Mouse (Mus musculus): ENCODE measurements around the gene Asb16. TPM values are rescaled to one million over a fixed set of nuclear protein-coding genes. Genes with fewer than 3 reads are reported as not detected.

Gene Asb16
- polyA plus RNA-seq, 1 experiment from 2014 or later: 0.08 TPM

GRCm38 (mm10) chr11:102311966-102312365 is 43.4 kb downstream of the Asb16 start:
- H3K27me3 ChIP-seq (ENCODE audit: control insufficient read depth, insufficient read depth, low read length): no peaks in the 10 kb centered on the region
- no peak for ATAC-seq (replicated peaks; ENCODE audit: extremely low read depth, insufficient read depth, low FRiP score)
- H3K9me3 ChIP-seq (replicated peaks; ENCODE audit: control insufficient read depth, low read length): no peaks in the 10 kb centered on the region
- no peak overlapping the region for H3K4me2 ChIP-seq (ENCODE audit: low read depth, low read length)
- H3K4me1 ChIP-seq (ENCODE audit: control insufficient read depth, insufficient read depth, low read length): peaks cover 33% of the 10 kb centered on the region
- H3K9ac ChIP-seq (ENCODE audit: low read length): no peak overlapping the region
- H3K27ac ChIP-seq (ENCODE audit: low read length): no peak overlapping the region
- H3K4me3 ChIP-seq (ENCODE audit: low read length): no peak overlapping the region
- H3K36me3 ChIP-seq (ENCODE audit: control insufficient read depth, insufficient read depth): peaks cover 44% of the 10 kb centered on the region
- WGBS: 92% methylated on average over 4 of the region's 4 CpGs

GRCm38 (mm10) chr11:102312586-102312985 is 44.0 kb downstream of the Asb16 start:
- H3K4me2 ChIP-seq (ENCODE audit: low read depth, low read length): no peak overlapping the region
- H3K36me3 ChIP-seq (ENCODE audit: control insufficient read depth, insufficient read depth): peaks cover 38% of the 10 kb centered on the region
- H3K9me3 ChIP-seq (replicated peaks; ENCODE audit: control insufficient read depth, low read length): no peaks in the 10 kb centered on the region
- no peak overlapping the region for H3K9ac ChIP-seq (ENCODE audit: low read length)
- peaks cover 33% of the 10 kb centered on the region for H3K4me1 ChIP-seq (ENCODE audit: control insufficient read depth, insufficient read depth, low read length)
- no peak for ATAC-seq (replicated peaks; ENCODE audit: extremely low read depth, insufficient read depth, low FRiP score)
- no peak overlapping the region for H3K27ac ChIP-seq (ENCODE audit: low read length)
- no peaks in the 10 kb centered on the region for H3K27me3 ChIP-seq (ENCODE audit: control insufficient read depth, insufficient read depth, low read length)
- WGBS: 84% methylated on average over 6 of the region's 6 CpGs
- no peak overlapping the region for H3K4me3 ChIP-seq (ENCODE audit: low read length)

GRCm38 (mm10) chr11:102314321-102314720 is 45.8 kb downstream of the Asb16 start:
- no peak overlapping the region for H3K4me3 ChIP-seq (ENCODE audit: low read length)
- peaks cover 32% of the 10 kb centered on the region for H3K36me3 ChIP-seq (ENCODE audit: control insufficient read depth, insufficient read depth)
- H3K4me2 ChIP-seq (ENCODE audit: low read depth, low read length): no peak overlapping the region
- no peak for ATAC-seq (replicated peaks; ENCODE audit: extremely low read depth, insufficient read depth, low FRiP score)
- H3K9me3 ChIP-seq (replicated peaks; ENCODE audit: control insufficient read depth, low read length): no peaks in the 10 kb centered on the region
- WGBS: 86% methylated on average over 12 of the region's 12 CpGs
- H3K27ac ChIP-seq (ENCODE audit: low read length): no peak overlapping the region
- no peak overlapping the region for H3K9ac ChIP-seq (ENCODE audit: low read length)
- no peaks in the 10 kb centered on the region for H3K27me3 ChIP-seq (ENCODE audit: control insufficient read depth, insufficient read depth, low read length)
- H3K4me1 ChIP-seq (ENCODE audit: control insufficient read depth, insufficient read depth, low read length): peaks cover 27% of the 10 kb centered on the region

- no peak for ATAC-seq (replicated peaks; ENCODE audit: extremely low read depth, insufficient read depth, low FRiP score)
- H3K4me2 ChIP-seq (ENCODE audit: low read depth, low read length): peak overlapping the region; percentile 97
- 15% methylated on average over 14 of the region's 14 CpGs for WGBS
Observed at GRCm38 (mm10) chr11:102315690-102316571, 47.4 kb downstream of the Asb16 start.

GRCm38 (mm10) chr11:102316572-102317297 is 48.2 kb downstream of the Asb16 start:
- H3K9me3 ChIP-seq (replicated peaks; ENCODE audit: control insufficient read depth, low read length): no peaks in the 10 kb centered on the region
- ATAC-seq (replicated peaks; ENCODE audit: extremely low read depth, insufficient read depth, low FRiP score): peak; percentile 43
- H3K9ac ChIP-seq (ENCODE audit: low read length): peak overlapping the region; percentile 97
- WGBS: under 1% methylated on average over 62 of the region's 80 CpGs
- H3K4me1 ChIP-seq (ENCODE audit: control insufficient read depth, insufficient read depth, low read length): peaks cover 14% of the 10 kb centered on the region
- H3K36me3 ChIP-seq (ENCODE audit: control insufficient read depth, insufficient read depth): peaks cover 26% of the 10 kb centered on the region
- peak overlapping the region; percentile 99 for H3K27ac ChIP-seq (ENCODE audit: low read length)
- H3K4me2 ChIP-seq (ENCODE audit: low read depth, low read length): peak overlapping the region; percentile 97
- no peaks in the 10 kb centered on the region for H3K27me3 ChIP-seq (ENCODE audit: control insufficient read depth, insufficient read depth, low read length)
- H3K4me3 ChIP-seq (ENCODE audit: low read length): peak overlapping the region; percentile 96

More at GRCm38 (mm10) chr11:102315690-102316571, 47.4 kb downstream of the Asb16 start:
- peaks cover 16% of the 10 kb centered on the region for H3K4me1 ChIP-seq (ENCODE audit: control insufficient read depth, insufficient read depth, low read length)
- peak overlapping the region; percentile 96 for H3K4me3 ChIP-seq (ENCODE audit: low read length)
- H3K9ac ChIP-seq (ENCODE audit: low read length): peak overlapping the region; percentile 97
- no peaks in the 10 kb centered on the region for H3K27me3 ChIP-seq (ENCODE audit: control insufficient read depth, insufficient read depth, low read length)
- peaks cover 26% of the 10 kb centered on the region for H3K36me3 ChIP-seq (ENCODE audit: control insufficient read depth, insufficient read depth)
- no peaks in the 10 kb centered on the region for H3K9me3 ChIP-seq (replicated peaks; ENCODE audit: control insufficient read depth, low read length)
- H3K27ac ChIP-seq (ENCODE audit: low read length): peak overlapping the region; percentile 99

GRCm38 (mm10) chr11:102317298-102317900 is 48.9 kb downstream of the Asb16 start:
- peak overlapping the region; percentile 99 for H3K27ac ChIP-seq (ENCODE audit: low read length)
- under 1% methylated on average over 84 of the region's 87 CpGs for WGBS
- no peaks in the 10 kb centered on the region for H3K9me3 ChIP-seq (replicated peaks; ENCODE audit: control insufficient read depth, low read length)
- 0 out of 2 replicates have a peak, but pooled peaks have one; percentile 3 for ATAC-seq (replicated peaks; ENCODE audit: extremely low read depth, insufficient read depth, low FRiP score)
- H3K9ac ChIP-seq (ENCODE audit: low read length): peak overlapping the region; percentile 97
- H3K27me3 ChIP-seq (ENCODE audit: control insufficient read depth, insufficient read depth, low read length): no peaks in the 10 kb centered on the region
- H3K4me3 ChIP-seq (ENCODE audit: low read length): peak overlapping the region; percentile 96
- peak overlapping the region; percentile 97 for H3K4me2 ChIP-seq (ENCODE audit: low read depth, low read length)
- H3K4me1 ChIP-seq (ENCODE audit: control insufficient read depth, insufficient read depth, low read length): peaks cover 14% of the 10 kb centered on the region
- peaks cover 26% of the 10 kb centered on the region for H3K36me3 ChIP-seq (ENCODE audit: control insufficient read depth, insufficient read depth)

- peak; percentile 60 for ATAC-seq (replicated peaks; ENCODE audit: extremely low read depth, insufficient read depth, low FRiP score)
- Histone ChIP-seq H3K36me3 (ENCODE audit: control insufficient read depth, insufficient read depth) (peaks cover 21% of the 10 kb centered on the region), H3K27ac (ENCODE audit: low read length) (peak overlapping the region; percentile 99), H3K4me2 (ENCODE audit: low read depth, low read length) (peak overlapping the region; percentile 97), H3K4me3 (ENCODE audit: low read length) (peak overlapping the region; percentile 96), H3K9me3 (replicated peaks; ENCODE audit: control insufficient read depth, low read length) (no peaks in the 10 kb centered on the region), H3K27me3 (ENCODE audit: control insufficient read depth, insufficient read depth, low read length) (no peaks in the 10 kb centered on the region), H3K9ac (ENCODE audit: low read length) (peak overlapping the region; percentile 97), H3K4me1 (ENCODE audit: control insufficient read depth, insufficient read depth, low read length) (peaks cover 14% of the 10 kb centered on the region)
- WGBS: 0% methylated on average over 46 of the region's 77 CpGs
Observed at GRCm38 (mm10) chr11:102317901-102318575, 49.5 kb downstream of the Asb16 start.

GRCm38 (mm10) chr11:102318576-102319409 is 50.2 kb downstream of the Asb16 start:
- Histone ChIP-seq H3K9ac (ENCODE audit: low read length) (peak overlapping the region; percentile 97), H3K9me3 (replicated peaks; ENCODE audit: control insufficient read depth, low read length) (no peaks in the 10 kb centered on the region), H3K4me2 (ENCODE audit: low read depth, low read length) (peak overlapping the region; percentile 97), H3K27ac (ENCODE audit: low read length) (peak overlapping the region; percentile 99), H3K27me3 (ENCODE audit: control insufficient read depth, insufficient read depth, low read length) (no peaks in the 10 kb centered on the region), H3K36me3 (ENCODE audit: control insufficient read depth, insufficient read depth) (peaks cover 13% of the 10 kb centered on the region), H3K4me3 (ENCODE audit: low read length) (peak overlapping the region; percentile 96), H3K4me1 (ENCODE audit: control insufficient read depth, insufficient read depth, low read length) (peaks cover 14% of the 10 kb centered on the region)
- ATAC-seq (replicated peaks; ENCODE audit: extremely low read depth, insufficient read depth, low FRiP score): no peak
- under 1% methylated on average over 53 of the region's 84 CpGs for WGBS
